Mouse (Mus musculus) MEL-GATA-1-ER (cell line): ENCODE measurements around the gene Ggps1.
"Not testable (repeated sequence)": the region's sequence is repeated elsewhere in the genome, so short reads cannot be mapped to it uniquely, and the experiment has no call there.

Experiments used
- DNase-seq: peaks from one replicate; pipeline ENCODE4 v3.0.0-alpha.2; 2012; ENCODE audit warnings: low read depth; ENCODE audit errors: extremely low read depth

Ggps1 gene

GRCm38 (mm10) chr13:14039292-14039965 is 23.9 kb downstream of the Ggps1 start, which contains the start of gene Tbce:
Tbce (minus strand) TSS chr13:14039638.
- peak; percentile 90 for DNase-seq

GRCm38 (mm10) chr13:14038911-14039291 is 24.4 kb downstream of the Ggps1 start:
- DNase-seq = no peak

- no peak for DNase-seq
Measured at GRCm38 (mm10) chr13:14035875-14036630, 27.2 kb downstream of the Ggps1 start.

GRCm38 (mm10) chr13:14035352-14035751 is 27.9 kb downstream of the Ggps1 start:
- DNase-seq = not testable (repeated sequence)

DNA sequence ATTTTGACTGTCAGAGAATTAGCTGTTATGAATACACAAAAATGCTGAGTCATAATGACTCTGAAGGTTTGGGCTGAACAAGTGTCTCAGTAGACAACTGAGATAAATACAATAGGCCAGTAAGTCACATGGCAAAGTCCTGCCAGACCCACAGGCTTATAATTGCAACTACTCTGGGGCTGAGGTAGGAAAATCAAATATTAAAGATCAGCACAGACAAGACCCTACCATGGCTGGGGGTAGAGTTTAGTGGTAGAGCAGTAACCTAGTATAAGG is 29.3 kb downstream of the Ggps1 start:
- peak; percentile 80 for DNase-seq

DNA sequence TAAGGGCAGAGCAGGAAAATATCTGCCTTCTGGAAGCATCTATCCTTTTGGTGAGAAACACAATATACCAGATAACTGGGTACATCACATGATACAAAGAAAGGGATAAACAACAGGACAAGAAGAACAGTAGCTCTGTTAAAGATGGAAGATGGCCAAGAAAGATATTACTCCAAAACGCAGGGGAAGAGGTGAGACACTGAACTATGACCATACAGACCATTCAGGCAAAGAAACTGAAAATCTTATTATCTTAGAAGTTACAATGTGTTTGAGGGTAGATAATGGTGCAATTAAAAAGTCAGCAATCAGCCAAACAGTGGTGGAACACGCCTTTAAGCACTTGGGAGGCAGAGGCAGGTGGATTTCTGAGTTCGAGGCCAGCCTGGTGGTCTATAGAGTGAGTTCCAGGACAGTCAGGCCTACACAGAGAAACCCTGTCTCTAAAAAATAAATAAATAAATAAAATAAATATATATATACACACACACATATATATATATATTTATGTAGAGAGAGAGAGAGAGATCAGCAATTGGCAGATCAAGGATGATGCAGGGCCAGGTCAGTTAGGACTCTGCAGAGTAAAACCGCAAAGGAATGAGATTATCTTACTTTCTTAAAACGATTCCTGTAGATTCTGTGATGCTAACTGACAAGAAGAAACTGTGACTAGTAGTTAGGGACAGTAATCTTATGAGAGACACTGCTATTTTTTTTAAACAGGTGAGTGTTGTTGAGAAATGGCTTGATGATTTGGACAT is 29.8 kb downstream of the Ggps1 start:
- peak; percentile 71 for DNase-seq

- DNase-seq = no peak
Measured at GRCm38 (mm10) chr13:14026154-14026820, 37.0 kb downstream of the Ggps1 start.

GRCm38 (mm10) chr13:14025554-14025953 is 37.7 kb downstream of the Ggps1 start:
- no peak for DNase-seq

- DNase-seq = not testable (repeated sequence)
Measured at GRCm38 (mm10) chr13:14021417-14021816, 41.9 kb downstream of the Ggps1 start.

- DNase-seq = no peak
Measured at GRCm38 (mm10) chr13:14018852-14019251, 44.4 kb downstream of the Ggps1 start.

GRCm38 (mm10) chr13:14018283-14018682 is 45.0 kb downstream of the Ggps1 start:
- DNase-seq = no peak

- DNase-seq = no peak
Measured at GRCm38 (mm10) chr13:14015609-14016008, 47.7 kb downstream of the Ggps1 start.

GRCm38 (mm10) chr13:14014540-14014939 is 48.7 kb downstream of the Ggps1 start:
- no peak for DNase-seq

DNA sequence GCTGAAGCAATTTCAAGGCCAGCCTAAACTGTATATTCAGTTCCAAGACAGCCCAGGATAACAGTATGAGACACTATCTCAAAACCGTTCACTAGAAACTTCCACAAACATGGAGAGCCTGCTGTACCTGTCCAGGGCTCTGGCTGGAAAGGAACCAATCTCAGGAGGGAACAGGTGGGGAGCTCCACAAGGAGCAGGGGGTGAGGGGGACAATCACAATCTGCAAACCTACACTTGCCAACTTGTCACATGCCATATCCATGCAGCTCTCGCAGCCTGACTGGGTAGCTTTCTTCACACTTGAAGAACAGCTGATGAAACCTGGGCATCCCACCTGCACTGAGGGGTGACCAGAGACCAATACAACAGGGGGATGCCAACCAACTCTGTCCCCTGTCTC is 49.3 kb downstream of the Ggps1 start:
- no peak for DNase-seq

GRCm38 (mm10) chr13:14011454-14011995 is 51.8 kb downstream of the Ggps1 start:
- no peak for DNase-seq

DNA sequence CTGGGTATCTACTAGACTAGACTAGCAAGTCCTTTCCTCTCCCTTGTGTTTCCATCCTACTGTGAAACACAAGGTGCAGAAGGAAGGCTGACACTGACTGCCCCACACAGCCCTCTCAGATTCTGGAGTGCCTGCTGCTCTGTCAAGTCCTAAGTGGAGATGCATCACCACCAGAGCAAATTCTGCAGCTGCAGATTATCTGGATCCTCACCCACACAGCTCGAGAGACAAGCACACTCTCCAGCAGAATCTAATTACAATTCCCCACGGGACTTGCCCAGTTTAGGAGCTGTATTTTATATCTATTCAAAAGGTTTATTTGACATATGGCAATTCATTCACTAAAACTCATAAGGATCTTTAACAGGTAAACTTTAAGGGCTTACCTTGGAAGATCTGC is 57.2 kb downstream of the Ggps1 start:
- DNase-seq = no peak

- no peak for DNase-seq
Measured at GRCm38 (mm10) chr13:14004999-14005398, 58.3 kb downstream of the Ggps1 start.

GRCm38 (mm10) chr13:14004086-14004485 is 59.2 kb downstream of the Ggps1 start:
- DNase-seq = no peak

DNA sequence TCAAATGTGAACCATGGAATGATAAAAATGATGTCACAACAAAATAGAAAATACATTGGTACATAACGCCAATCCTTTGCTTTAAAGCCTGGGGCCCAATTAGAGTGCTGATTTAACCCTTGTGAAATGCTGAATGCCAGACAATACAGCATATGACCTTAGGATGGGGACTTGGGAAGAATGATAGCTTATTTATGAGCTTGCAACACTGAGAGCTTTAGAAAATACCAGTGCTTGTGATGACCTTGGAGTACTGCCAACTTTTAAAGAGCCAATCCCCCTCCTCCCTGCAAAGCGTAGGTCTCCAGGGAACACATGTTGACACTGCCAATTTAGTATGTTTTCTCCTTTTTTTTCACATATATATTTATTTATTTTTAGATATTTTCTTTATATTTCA is 60.6 kb downstream of the Ggps1 start:
- no peak for DNase-seq
